8 mouse cellular contexts compared by ENCODE assay signal in the genomic region with DNA sequence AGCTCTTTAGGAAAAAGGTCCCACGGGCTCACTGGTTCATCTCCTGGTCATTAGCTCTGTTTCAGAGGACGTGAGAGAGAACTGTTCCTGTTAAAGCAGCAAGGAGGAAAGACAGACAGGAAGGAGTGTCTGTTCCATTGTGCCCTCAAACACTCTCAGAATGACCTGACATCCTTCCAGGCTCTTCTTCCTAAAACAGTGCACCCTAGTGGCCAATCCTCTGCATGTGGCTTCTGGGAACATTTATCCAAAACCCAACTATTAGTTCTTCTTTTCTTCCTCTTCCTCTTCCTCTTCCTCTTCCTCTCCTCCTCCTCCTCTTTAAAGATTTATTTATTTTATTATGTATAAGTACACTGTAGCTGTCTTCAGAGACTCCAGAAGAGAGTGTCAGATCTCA. TPM values are rescaled to one million over a fixed set of nuclear protein-coding genes. Genes with fewer than 3 reads are reported as not detected.
DNase-seq lines count a peak whose midpoint lies in the region; ATAC-seq and TF ChIP-seq lines count a peak whose summit lies in the region.

No protein-coding gene starts in this region.

- 41% methylated on average over 2 of the region's 2 CpGs for WGBS in lung, adult 2 months
- WGBS in forebrain, embryonic 16.5 days = 36% methylated on average over 2 of the region's 2 CpGs

- no peaks in the 10 kb centered on the region for H3K36me3 ChIP-seq in splenic B cell, adult 2 months (ENCODE audit: control insufficient read depth, insufficient read depth, low read length, poor library complexity, severe bottlenecking)
- no peaks in the 10 kb centered on the region for H3K36me3 ChIP-seq in forebrain, embryonic 16.5 days (ENCODE audit: control insufficient read depth, insufficient read depth)

- peak; percentile 63 for TF ChIP-seq CTCF in gastrocnemius, adult 2 months (IDR thresholded peaks at IDR 0.05)
- peak; percentile 30 for TF ChIP-seq CTCF in lung, adult 2 months (IDR thresholded peaks at IDR 0.05; ENCODE audit: insufficient read depth, low read length)

- no peak for TF ChIP-seq POLR2A in lung, adult 2 months (IDR thresholded peaks at IDR 0.05; ENCODE audit: borderline replicate concordance, extremely low read depth, low read depth, low read length)

- no peak overlapping the region for H3K4me3 ChIP-seq in gastrocnemius, adult 2 months
- H3K4me3 ChIP-seq in lung, adult 2 months (replicated peaks; ENCODE audit: extremely low read depth, low read depth, low read length) = no peak overlapping the region
- H3K4me3 ChIP-seq in forebrain, embryonic 16.5 days (replicated peaks; ENCODE audit: low read length) = no peak overlapping the region

- H3K9ac ChIP-seq in forebrain, embryonic 16.5 days (replicated peaks; ENCODE audit: low read depth, low read length) = no peak overlapping the region

- no peaks in the 10 kb centered on the region for H3K27me3 ChIP-seq in splenic B cell, adult 2 months (ENCODE audit: control insufficient read depth, insufficient read depth, low read length, poor library complexity, severe bottlenecking)
- H3K27me3 ChIP-seq in forebrain, embryonic 16.5 days (replicated peaks; ENCODE audit: control insufficient read depth, insufficient read depth, low read length) = no peaks in the 10 kb centered on the region

- intact Hi-C loops in gastrocnemius, adult 2 months (cut with DNase I) = no loop called here

- no peak overlapping the region for H3K27ac ChIP-seq in gastrocnemius, adult 2 months
- H3K27ac ChIP-seq in forebrain, embryonic 16.5 days (ENCODE audit: low read length) = no peak overlapping the region

- no peak overlapping the region for H3K4me2 ChIP-seq in forebrain, embryonic 16.5 days (ENCODE audit: low read length)

- no peak for DNase-seq in gastrocnemius, adult 2 months
- DNase-seq in gastrocnemius, adult 8-10 months (ENCODE audit: low spot score in 2 of 2) = no peak
- no peak for DNase-seq in lung, adult 2 months
- DNase-seq in lung, postnatal 25 days (ENCODE audit: low spot score) = no peak
- peak; percentile 66 for DNase-seq in adipocyte (ENCODE audit: low spot score)
- DNase-seq in splenic B cell, adult 2 months (ENCODE audit: low read depth, low spot score) = peak; percentile 42

- no peak for ATAC-seq in cerebellum, adult (ENCODE audit: insufficient number of reproducible peaks, low FRiP score, low TSS enrichment)
- ATAC-seq in forebrain, embryonic 16.5 days = no peak

- no peaks in the 10 kb centered on the region for H3K9me3 ChIP-seq in forebrain, embryonic 16.5 days (ENCODE audit: control insufficient read depth, low read length)

- no peaks in the 10 kb centered on the region for H3K4me1 ChIP-seq in lung, adult 2 months (ENCODE audit: control insufficient read depth, insufficient read depth, low read length)
- no peaks in the 10 kb centered on the region for H3K4me1 ChIP-seq in forebrain, embryonic 16.5 days (replicated peaks; ENCODE audit: control insufficient read depth, insufficient read depth, low read length)

RNA-seq across cellular contexts. Expression of a gene that starts 20.7 kb away (rescaled TPM):
- 10 to 100 TPM; 56.4 to 62.8 TPM for total RNA-seq in gastrocnemius, adult 2 months (2021)
- total RNA-seq in gastrocnemius, adult 8-10 months (2022) = 10 to 100 TPM; 48.0 to 63.0 (median 55.2) TPM
- polyA plus RNA-seq in lung, adult 2 months (2012; rRNA removed) = 24.5 and 27.4 TPM in 2 replicates
- 218 and 229 TPM in 2 replicates for polyA plus RNA-seq in forebrain, embryonic 16.5 days (2015; fragmentation: Nextera tagmentation; extraction: Ambion mirVana)

RNA-seq across cellular contexts. Expression of a gene that starts 24.5 kb away (rescaled TPM):
- total RNA-seq in gastrocnemius, adult 2 months (2021) = 10 to 100 TPM; 19.9 to 38.1 TPM
- total RNA-seq in gastrocnemius, adult 8-10 months (2022) = 10 to 100 TPM; 19.1 to 31.3 (median 25.5) TPM
- 27.4 and 38.0 TPM in 2 replicates for polyA plus RNA-seq in lung, adult 2 months (2012; rRNA removed)
- 432 and 519 TPM in 2 replicates for polyA plus RNA-seq in forebrain, embryonic 16.5 days (2015; fragmentation: Nextera tagmentation; extraction: Ambion mirVana)

RNA-seq across cellular contexts. Expression of a gene that starts 42.2 kb away (rescaled TPM):
- total RNA-seq in gastrocnemius, adult 2 months (2021) = 10 to 100 TPM in 1 of 2 experiments, 1 to 10 TPM in 1; 9.7 to 12.3 TPM
- 10 to 100 TPM; 12.0 to 14.4 (median 13.0) TPM for total RNA-seq in gastrocnemius, adult 8-10 months (2022)
- 81.5 and 84.8 TPM in 2 replicates for polyA plus RNA-seq in lung, adult 2 months (2012; rRNA removed)
- polyA plus RNA-seq in forebrain, embryonic 16.5 days (2015; fragmentation: Nextera tagmentation; extraction: Ambion mirVana) = 188 and 197 TPM in 2 replicates

Comparison
In these comparisons a context has a peak if more than half of its experiments do, and no peak if none do; other contexts are left out.
1. DNase-seq: peak in adipocyte (single experiment) and splenic B cell, adult 2 months (single experiment); none in gastrocnemius, adult 2 months (single experiment), gastrocnemius, adult 8-10 months (0 of 2), lung, adult 2 months (single experiment) and lung, postnatal 25 days (single experiment).